Mouse (Mus musculus) adrenal gland, postnatal 4 days (tissue): ENCODE results near the gene Gcnt3. TPM values are rescaled to one million over a fixed set of nuclear protein-coding genes. Genes with fewer than 3 reads are reported as not detected.
A peak's percentile ranks its signal among the peaks of the same experiment; 100 is the strongest.

Experiments
- DNase-seq, 2 experiments: peaks; one replicate each; pipeline ENCODE4 v3.0.0; 2021 to 2022; ENCODE audit warnings: low spot score in 2 of 2, mixed read lengths in 2 of 2
- total RNA-seq, 2 experiments: library from RNA; stranded (reverse); gene quantifications; 2 replicates each; pipeline ENCODE4 v1.2.3; 2021

The Gcnt3 gene
- total RNA-seq, 2 experiments from 2014 or later = not detected

DNA sequence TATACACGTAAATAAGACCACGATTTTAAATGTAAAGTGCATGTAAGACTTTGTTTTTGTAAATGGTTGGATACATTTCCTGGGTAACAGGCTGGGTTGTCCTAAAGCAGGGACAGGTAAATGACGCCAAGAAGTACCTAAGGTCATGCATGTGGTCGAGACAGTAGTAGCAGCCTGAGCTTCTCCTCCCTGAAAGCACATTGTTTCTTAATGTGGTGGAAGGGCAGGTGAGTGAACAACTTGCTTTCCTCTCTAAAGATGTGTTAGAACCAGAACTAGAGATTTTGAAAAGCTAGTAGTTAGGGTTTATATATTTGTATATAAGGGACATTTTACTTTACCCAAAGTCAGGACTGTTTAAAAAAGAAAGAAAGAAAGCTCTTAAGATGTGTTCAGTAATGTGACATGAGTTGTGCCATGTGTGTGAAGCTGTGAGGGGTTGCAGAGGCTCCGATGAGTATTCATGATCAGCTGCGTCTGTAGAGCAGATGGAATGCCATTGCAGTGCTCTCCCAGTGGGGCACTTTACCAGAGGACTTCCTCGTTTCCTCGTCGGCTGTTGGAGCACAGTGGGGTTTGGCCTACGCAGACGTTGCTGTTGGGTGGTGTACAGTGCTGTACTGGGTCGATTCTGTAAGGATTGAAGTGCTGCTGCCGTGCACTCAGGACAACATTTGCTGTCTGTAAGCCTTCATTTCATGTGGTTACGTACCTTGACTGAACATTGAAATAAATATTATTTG is 30.2 kb downstream of the Gcnt3 start:
- DNase-seq = no peak

DNA sequence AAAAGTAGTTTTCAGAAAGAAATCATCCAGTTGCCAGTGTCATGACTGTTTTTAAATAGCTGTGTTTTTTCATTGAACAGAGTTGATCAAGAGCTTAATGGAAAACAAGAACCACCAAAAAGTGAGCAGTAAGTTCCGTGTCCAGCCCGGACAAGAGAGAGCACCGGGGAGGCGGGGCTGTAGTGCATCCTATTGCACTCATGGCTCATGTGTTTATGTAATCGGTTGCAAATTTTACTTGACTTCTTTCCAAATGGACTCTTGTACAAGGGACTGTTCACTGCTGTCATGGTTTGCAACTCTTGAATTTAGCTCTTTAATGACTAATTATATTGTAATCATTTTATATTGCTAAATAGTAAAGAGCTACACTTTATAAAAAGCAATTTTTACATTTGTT is 30.9 kb downstream of the Gcnt3 start:
- DNase-seq = no peak

- no peak for DNase-seq
Measured at GRCm38 (mm10) chr9:70003516-70003915, 34.4 kb downstream of the Gcnt3 start.

DNA sequence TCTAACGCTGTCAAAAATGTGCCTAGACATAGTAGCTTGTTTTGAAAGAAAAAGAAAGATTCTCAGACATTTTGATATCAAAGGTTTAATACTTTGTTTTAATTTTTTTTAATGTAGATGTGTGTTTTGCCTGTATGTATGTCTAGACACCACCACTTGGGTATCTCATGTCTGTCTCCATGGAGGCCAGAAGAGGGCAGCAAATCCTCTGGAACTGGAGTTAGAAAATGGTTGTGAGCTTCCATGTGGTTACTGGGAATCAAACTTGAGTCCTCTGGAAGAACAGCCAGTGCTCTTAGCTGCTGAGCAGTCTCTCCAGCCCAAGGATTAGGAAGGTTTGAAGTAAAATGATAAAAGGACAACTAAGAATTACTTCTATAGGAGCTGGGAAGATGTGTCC is 38.6 kb downstream of the Gcnt3 start:
- DNase-seq = no peak

GRCm38 (mm10) chr9:69994547-69994946 is 43.3 kb downstream of the Gcnt3 start:
- DNase-seq = no peak

GRCm38 (mm10) chr9:69993479-69993878 is 44.4 kb downstream of the Gcnt3 start:
- DNase-seq = no peak

DNA sequence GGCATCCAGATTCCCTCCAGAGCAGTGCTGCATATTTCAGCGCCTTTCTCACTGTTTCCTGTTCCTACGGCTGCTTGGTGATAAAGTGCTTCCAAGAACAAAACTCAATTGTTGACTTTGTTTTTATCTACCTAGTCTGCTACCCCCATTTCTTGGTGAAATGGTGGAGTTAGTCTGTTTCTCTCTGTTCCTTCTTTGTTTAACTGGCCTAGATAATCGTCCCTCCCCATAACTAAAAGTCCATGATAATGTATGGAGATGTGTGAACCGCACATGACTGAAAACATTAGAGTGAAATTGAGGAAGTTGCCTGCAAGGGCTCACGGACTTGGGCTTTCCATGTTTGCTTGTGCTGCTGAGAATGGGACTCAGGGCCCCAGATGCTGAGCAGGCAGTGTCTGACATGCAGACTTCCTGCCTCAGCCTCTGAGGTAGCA is 45.0 kb downstream of the Gcnt3 start:
- no peak for DNase-seq

- DNase-seq = no peak
Measured at GRCm38 (mm10) chr9:69990346-69990745, 47.5 kb downstream of the Gcnt3 start.

DNA sequence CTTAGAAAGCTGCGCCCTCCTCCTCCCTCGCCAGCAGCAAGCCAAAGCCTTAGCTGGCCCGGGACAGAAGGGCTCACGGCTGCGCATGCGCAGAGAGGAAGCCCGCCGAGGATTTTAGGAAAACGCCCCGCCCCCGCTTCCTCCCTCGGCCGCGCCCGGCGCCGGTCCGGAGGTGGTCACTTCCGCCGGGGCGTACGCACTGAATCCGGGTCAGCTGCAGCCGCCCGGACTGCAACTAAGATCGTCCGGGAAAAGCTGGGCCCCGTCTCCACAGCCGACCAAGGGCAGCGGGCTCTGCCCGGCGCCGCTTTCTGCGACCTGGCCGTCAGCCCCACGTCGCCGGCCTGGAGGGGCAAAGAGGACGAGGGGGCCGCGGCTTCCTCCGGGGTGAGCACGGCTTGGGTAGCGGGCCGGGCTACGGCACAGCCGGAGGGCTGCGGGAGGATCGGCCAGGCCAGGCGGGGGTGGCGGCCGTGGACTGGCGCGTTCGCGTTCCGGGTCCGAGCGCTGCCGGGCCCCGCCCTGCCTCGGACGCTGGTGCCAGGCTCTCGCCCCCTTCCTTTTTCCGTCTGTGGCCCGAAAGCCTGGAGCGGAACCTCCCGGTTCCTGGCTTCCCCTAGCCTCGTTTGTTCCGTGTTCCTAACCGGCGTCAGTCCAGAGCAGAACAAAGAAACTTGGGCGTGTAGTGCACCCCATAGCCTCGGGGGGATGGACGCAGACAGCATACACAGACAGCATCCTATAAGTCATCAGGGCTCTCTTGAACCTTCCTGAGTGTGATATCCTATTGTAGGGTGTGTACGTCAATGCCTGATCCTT is 48.4 kb downstream of the Gcnt3 start, which contains the start of gene Bnip2:
Gene Bnip2 (plus strand): TSS at position 164 of the 819 bp plus-strand sequence.
- DNase-seq = peak; percentile 94 to 95

- DNase-seq = no peak
Measured at GRCm38 (mm10) chr9:69988706-69989302, 49.1 kb downstream of the Gcnt3 start.

GRCm38 (mm10) chr9:69987579-69987978 is 50.3 kb downstream of the Gcnt3 start:
- DNase-seq = peak in 1 of 2 experiments; percentile 21

GRCm38 (mm10) chr9:69986571-69986970 is 51.3 kb downstream of the Gcnt3 start:
- no peak for DNase-seq

GRCm38 (mm10) chr9:69986063-69986462 is 51.8 kb downstream of the Gcnt3 start:
- DNase-seq = no peak

GRCm38 (mm10) chr9:69985526-69985925 is 52.4 kb downstream of the Gcnt3 start:
- no peak for DNase-seq

Other genes with a start within 250 kb of the Gcnt3 start
- gene Bnip2, start 48.6 kb downstream of the Gcnt3 start, total RNA-seq = 100 to 1,000 TPM in 1 of 2 experiments, 10 to 100 TPM in 1; 98.8 to 109 TPM
- 10 to 100 TPM; 86.4 to 93.0 TPM for gene Gtf2a2, start 25.5 kb downstream of the Gcnt3 start, total RNA-seq
- 10 to 100 TPM in 1 of 2 experiments, 1 to 10 TPM in 1; 8.3 to 12.6 TPM for gene Fam81a, start 104.5 kb upstream of the Gcnt3 start, total RNA-seq
- 10 to 100 TPM; 16.8 to 19.8 TPM for gene Myo1e, start 169.3 kb upstream of the Gcnt3 start, total RNA-seq